Mouse (Mus musculus) limb, embryonic 11.5 days (tissue): ENCODE measurements around the gene Ssbp4. TPM values are rescaled to one million over a fixed set of nuclear protein-coding genes. Genes with fewer than 3 reads are reported as not detected.
"Not testable (repeated sequence)": the region's sequence is repeated elsewhere in the genome, so short reads cannot be mapped to it uniquely, and the experiment has no call there.

Source experiments
- ATAC-seq: fragments of 200-750 bp; cut with Nextera tagmentation; 2 replicates; pipeline ENCODE4 v1.8.0; 2017; ENCODE audit warnings: low read depth; ENCODE audit not compliant: insufficient number of reproducible peaks, low FRiP score, low TSS enrichment
- DNase-seq: peaks from one replicate; pipeline ENCODE4 v3.0.0-alpha.2; 2015; ENCODE audit warnings: low spot score
- H3K27ac ChIP-seq: fragments of 300-500 bp; sonication (generic); replicated peaks from 2 replicates; pipeline ENCODE4 v1.5.1; 2014; ENCODE audit warnings: low read depth, mild to moderate bottlenecking, low read length
- H3K27me3 ChIP-seq: fragments of 300-500 bp; sonication (generic); 2 replicates; pipeline ENCODE4 v1.6.1; 2014; ENCODE audit warnings: mild to moderate bottlenecking, low read length, mixed read lengths; ENCODE audit not compliant: control insufficient read depth, insufficient read depth
- H3K36me3 ChIP-seq: fragments of 300-500 bp; sonication (generic); 2 replicates; pipeline ENCODE4 v1.6.1; 2014; ENCODE audit warnings: mild to moderate bottlenecking, low read length, moderate library complexity, mixed read lengths; ENCODE audit not compliant: control insufficient read depth, insufficient read depth
- H3K4me1 ChIP-seq: fragments of 300-500 bp; sonication (generic); 2 replicates; pipeline ENCODE4 v1.6.1; 2014; ENCODE audit warnings: low read length, mixed read lengths; ENCODE audit not compliant: control insufficient read depth, insufficient read depth
- H3K4me2 ChIP-seq: fragments of 300-500 bp; sonication (generic); 2 replicates; pipeline ENCODE4 v1.6.1; 2014; ENCODE audit warnings: low read depth, mild to moderate bottlenecking, moderate library complexity; ENCODE audit not compliant: severe bottlenecking
- H3K4me3 ChIP-seq: fragments of 300-500 bp; sonication (generic); 2 replicates; pipeline ENCODE4 v1.5.1; 2014; ENCODE audit warnings: low read depth, low read length
- H3K9ac ChIP-seq: fragments of 300-500 bp; sonication (generic); 2 replicates; pipeline ENCODE4 v1.6.1; 2014; ENCODE audit warnings: mild to moderate bottlenecking, low read length
- H3K9me3 ChIP-seq: fragments of 300-500 bp; sonication (generic); 2 replicates; pipeline ENCODE4 v1.6.1; 2016; ENCODE audit warnings: low read length; ENCODE audit not compliant: control insufficient read depth
- WGBS: fragments of 180-500 bp; shearing (Covaris S2); extraction: QIAGEN DNeasy Blood & Tissue Kit; methylation state at CpG from one replicate; pipeline ENCODE4 v1.1.7; 2014; 5-methylcytosine and 5-hydroxymethylcytosine counted together
- polyA plus RNA-seq: library from polyadenylated mRNA; unstranded; fragments of >200 nt; fragmentation: Nextera tagmentation; extraction: Ambion mirVana; gene quantifications from 2 replicates; pipeline ENCODE4 v1.2.1, GENCODE M21; 2014

Ssbp4 gene
- polyA plus RNA-seq, 1 experiment from 2014 or later = 177 TPM

DNA sequence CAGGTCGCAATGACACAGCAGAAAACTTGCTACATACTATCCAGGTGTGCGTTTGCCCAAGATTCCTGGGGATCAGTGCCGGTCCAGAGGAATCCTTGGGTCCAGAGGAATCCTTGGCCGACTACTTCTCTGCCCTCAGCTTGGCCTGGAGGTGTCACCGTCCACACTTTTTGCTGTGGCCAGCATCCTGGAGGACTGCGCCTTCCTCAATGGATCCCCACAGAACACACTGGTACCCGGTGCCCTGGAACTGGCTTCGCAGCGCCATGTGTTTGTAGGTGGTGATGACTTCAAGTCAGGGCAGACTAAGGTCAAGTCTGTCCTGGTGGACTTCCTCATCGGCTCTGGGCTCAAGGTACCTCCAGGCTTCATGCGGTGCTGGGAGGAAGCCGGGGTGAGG lies 12.9 kb downstream of the Ssbp4 start:
- WGBS = 92% methylated on average over 12 of the region's 12 CpGs
- Histone ChIP-seq H3K36me3 (peaks cover 11% of the 10 kb centered on the region), H3K9me3 (no peaks in the 10 kb centered on the region), H3K4me2 (no peak overlapping the region), H3K27me3 (0 out of 2 replicates have a peak, but pooled peaks cover 2% of the 10 kb centered on the region), H3K27ac (no peak overlapping the region), H3K4me1 (peaks cover 52% of the 10 kb centered on the region), H3K9ac (no peak overlapping the region), H3K4me3 (peak overlapping the region; percentile 63)
- DNase-seq = no peak
- no peak for ATAC-seq

DNA sequence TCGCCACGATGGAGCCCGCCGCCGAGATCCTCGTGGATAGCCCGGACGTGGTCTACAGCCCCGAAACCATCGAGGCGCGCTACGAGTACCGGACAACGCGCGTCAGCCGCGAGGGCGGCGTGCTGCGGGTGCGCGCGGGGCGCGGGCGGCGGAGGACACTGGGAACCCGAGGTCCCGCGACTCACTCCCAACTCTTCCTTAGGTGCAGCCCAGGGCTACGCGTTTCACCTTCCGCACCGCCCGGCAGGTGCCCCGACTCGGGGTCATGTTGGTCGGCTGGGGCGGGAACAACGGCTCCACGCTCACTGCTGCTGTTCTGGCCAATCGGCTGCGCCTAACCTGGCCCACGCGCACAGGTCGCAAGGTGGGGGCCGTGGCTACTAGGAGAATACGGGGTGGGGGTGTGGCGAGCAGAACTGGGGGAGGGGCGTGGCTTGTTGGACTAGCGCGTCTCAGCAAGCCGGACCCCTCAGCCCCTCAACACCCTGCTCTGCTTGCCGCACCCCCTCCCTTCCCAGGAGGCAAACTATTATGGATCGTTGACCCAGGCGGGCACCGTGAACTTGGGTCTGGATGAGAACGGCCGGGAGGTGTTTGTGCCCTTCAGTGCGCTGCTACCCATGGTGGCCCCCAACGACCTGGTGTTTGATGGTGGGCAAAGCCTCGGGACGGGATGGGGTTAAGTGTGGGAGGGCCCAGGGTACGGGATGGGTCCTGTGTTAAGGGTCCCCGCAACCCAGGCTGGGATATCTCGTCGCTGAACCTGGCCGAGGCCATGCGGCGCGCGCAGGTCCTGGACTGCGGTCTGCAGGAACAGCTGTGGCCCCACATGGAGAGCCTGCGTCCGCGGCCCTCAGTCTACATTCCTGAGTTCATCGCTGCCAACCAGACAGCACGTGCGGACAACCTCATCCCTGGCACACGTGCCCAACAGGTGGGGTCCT lies 13.8 kb downstream of the Ssbp4 start:
- peak overlapping the region; percentile 95 for H3K4me2 ChIP-seq
- DNase-seq (peak; percentile 67), ATAC-seq (peak; percentile 2; the same call in 1 of the 2 replicates)
- peak overlapping the region; percentile 67 for H3K9ac ChIP-seq
- peaks cover 11% of the 10 kb centered on the region for H3K36me3 ChIP-seq
- H3K27me3 ChIP-seq = 0 out of 2 replicates have a peak, but pooled peaks cover 2% of the 10 kb centered on the region
- WGBS = 11% methylated on average over 82 of the region's 82 CpGs
- H3K4me3 ChIP-seq = peak overlapping the region; percentile 63
- no peaks in the 10 kb centered on the region for H3K9me3 ChIP-seq
- H3K27ac ChIP-seq = peak overlapping the region; percentile 68
- peaks cover 43% of the 10 kb centered on the region for H3K4me1 ChIP-seq

DNA sequence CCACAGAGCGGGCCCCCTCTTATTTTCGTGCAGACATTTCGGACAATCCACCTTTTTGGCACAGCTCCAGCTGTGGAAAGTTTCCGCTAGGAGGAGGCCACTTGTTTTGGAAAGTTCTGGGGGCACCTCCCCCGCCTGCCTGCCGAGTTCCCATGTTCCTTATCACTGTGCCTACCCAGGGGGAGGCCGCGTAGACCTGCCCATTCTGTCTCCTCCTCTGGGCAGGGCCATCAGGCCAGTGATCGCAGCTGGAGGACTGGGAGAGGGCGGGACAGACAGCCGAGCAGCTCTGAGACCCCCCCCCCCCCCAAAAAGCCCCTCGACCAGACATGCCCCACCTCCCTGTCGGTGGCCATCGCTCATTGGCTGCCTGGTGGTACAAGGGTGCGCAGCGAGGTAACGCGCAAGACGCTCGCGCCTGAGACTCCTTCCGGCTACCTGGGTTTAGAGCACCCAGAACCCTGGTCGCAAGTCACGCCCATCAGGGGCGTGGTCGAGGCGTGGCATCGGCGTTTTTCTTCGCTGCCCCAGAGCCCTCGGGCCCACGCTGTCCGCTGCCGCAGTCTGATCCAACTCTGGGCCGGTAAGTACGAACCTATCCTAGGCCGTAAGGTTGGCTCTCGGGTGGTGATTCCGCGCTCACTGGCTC lies 14.6 kb downstream of the Ssbp4 start, which contains the start of gene Isyna1:
Gene Isyna1, plus strand, starts transcription at position 413 of the 649 bp plus-strand sequence.
- DNase-seq (peak; percentile 96), ATAC-seq (peak; percentile 88)
- Histone ChIP-seq H3K9me3 (no peaks in the 10 kb centered on the region), H3K36me3 (peaks cover 11% of the 10 kb centered on the region), H3K9ac (peak within 1 kb of the TSS; percentile 67), H3K4me3 (peak within 1 kb of the TSS; percentile 63), H3K27ac (peak within 1 kb of the TSS; percentile 72), H3K4me2 (peak within 1 kb of the TSS; percentile 95), H3K4me1 (peaks cover 36% of the 10 kb centered on the region), H3K27me3 (0 out of 2 replicates have a peak, but pooled peaks cover 2% of the 10 kb centered on the region)
- WGBS = under 1% methylated on average over 40 of the region's 40 CpGs

DNA sequence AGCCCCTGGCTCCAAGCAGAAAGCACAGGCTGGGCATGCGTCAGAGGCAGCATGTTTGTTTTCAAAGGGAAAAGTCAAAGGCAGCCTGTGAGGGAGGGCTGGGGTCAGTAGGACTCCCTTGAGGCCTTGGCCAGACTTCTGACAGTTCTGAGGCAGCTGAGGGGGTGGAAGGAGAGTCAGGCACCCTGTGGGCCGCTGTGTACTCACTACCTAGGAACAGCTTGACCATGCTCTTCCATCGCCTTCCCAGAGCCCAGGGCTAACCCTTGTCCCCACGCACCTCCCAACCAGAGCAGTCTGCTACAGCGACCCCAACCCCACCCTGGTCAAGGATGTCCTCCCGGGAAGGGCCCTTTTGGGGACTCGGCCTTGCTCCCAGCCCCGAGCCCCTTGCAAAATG lies 15.5 kb downstream of the Ssbp4 start:
- 0 out of 2 replicates have a peak, but pooled peaks cover 2% of the 10 kb centered on the region for H3K27me3 ChIP-seq
- peak overlapping the region; percentile 42; the same call in 1 of the 2 replicates for H3K27ac ChIP-seq
- ATAC-seq (no peak), DNase-seq (no peak)
- H3K9ac ChIP-seq = peak overlapping the region; percentile 47; the same call in 1 of the 2 replicates
- H3K4me2 ChIP-seq = peak overlapping the region; percentile 95
- no peak overlapping the region; the same call in 1 of the 2 replicates for H3K4me3 ChIP-seq
- WGBS = 60% methylated on average over 8 of the region's 8 CpGs
- H3K9me3 ChIP-seq = no peaks in the 10 kb centered on the region
- peaks cover 27% of the 10 kb centered on the region for H3K4me1 ChIP-seq
- peaks cover 10% of the 10 kb centered on the region for H3K36me3 ChIP-seq

DNA sequence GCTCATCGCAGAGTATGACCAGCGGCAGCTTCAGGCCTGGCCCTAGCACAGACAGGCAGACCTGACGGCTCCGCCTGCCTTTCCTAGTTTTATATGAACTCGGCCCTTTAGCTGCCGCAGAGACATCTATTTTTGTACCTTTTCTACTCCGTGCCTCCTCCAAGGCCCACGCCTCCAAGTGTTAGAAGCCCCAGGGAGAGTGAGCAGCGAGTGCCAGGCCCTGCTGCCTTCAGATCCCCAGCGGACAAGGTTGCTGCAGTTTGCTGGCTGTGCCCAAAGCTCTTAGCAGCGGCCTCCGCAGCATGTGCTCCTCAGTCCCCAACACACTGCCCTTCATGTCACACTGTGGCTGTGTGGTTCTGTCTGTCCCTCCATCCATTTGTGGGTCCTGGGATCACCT lies 17.1 kb downstream of the Ssbp4 start:
- peaks cover 18% of the 10 kb centered on the region for H3K4me1 ChIP-seq
- H3K9me3 ChIP-seq = no peaks in the 10 kb centered on the region
- H3K27me3 ChIP-seq = no peaks in the 10 kb centered on the region
- peaks cover 8% of the 10 kb centered on the region; the same call in 1 of the 2 replicates for H3K36me3 ChIP-seq
- H3K9ac ChIP-seq = no peak overlapping the region
- 89% methylated on average over 12 of the region's 12 CpGs for WGBS
- H3K27ac ChIP-seq = no peak overlapping the region
- H3K4me3 ChIP-seq = no peak overlapping the region
- no peak overlapping the region for H3K4me2 ChIP-seq
- DNase-seq = no peak
- no peak for ATAC-seq

DNA sequence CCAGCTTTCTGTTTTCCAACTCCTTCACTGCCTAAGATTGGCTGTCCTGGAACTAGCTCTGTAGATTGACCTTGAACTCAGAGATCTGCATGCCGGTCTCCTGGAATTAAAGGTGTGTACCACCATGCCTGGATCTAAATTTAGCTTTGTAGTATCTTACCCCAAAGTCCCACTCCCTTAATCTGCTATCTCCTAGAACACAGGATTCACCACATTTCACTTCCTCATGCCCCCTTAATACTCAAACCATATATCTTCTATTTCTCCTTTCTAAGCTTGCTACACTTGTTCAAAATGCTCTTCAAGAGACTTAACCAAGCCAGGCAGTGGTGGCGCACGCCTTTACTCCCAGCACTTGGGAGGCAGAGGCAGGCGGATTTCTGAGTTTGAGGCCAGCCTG lies 20.7 kb downstream of the Ssbp4 start:
- H3K4me1 ChIP-seq, H3K9me3 ChIP-seq, H3K27ac ChIP-seq, H3K4me2 ChIP-seq, H3K27me3 ChIP-seq, DNase-seq, H3K4me3 ChIP-seq, ATAC-seq, H3K9ac ChIP-seq: not testable (repeated sequence)
- 97% methylated on average over 4 of the region's 4 CpGs for WGBS
- peaks cover 24% of the 10 kb centered on the region for H3K36me3 ChIP-seq

DNA sequence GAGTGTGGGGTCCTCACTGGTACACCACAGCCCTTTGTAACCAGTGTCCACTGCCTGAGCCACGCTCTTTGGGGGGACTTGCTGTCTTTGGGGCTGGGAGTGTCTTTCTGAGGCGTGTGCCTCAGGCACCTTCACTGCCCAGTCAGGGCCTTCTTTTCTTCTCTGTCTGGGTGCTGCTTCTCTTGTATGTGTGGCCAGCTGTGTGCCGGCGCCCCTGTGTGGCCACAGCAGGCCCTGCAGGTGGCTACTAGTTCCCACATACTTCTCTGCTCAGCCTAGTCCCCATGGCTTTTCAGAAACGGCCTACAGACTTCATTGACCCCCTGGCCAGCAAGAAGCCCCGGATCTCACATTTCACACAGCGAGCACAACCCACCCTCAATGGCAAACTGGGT lies 23.4 kb downstream of the Ssbp4 start:
- no peak for ATAC-seq
- Histone ChIP-seq H3K4me1 (no peaks in the 10 kb centered on the region), H3K4me2 (no peak overlapping the region), H3K9me3 (no peaks in the 10 kb centered on the region), H3K27ac (no peak overlapping the region), H3K36me3 (peaks cover 32% of the 10 kb centered on the region), H3K27me3 (no peaks in the 10 kb centered on the region), H3K9ac (no peak overlapping the region), H3K4me3 (no peak overlapping the region)
- DNase-seq = peak; percentile 46
- WGBS = 48% methylated on average over 7 of the region's 7 CpGs

DNA sequence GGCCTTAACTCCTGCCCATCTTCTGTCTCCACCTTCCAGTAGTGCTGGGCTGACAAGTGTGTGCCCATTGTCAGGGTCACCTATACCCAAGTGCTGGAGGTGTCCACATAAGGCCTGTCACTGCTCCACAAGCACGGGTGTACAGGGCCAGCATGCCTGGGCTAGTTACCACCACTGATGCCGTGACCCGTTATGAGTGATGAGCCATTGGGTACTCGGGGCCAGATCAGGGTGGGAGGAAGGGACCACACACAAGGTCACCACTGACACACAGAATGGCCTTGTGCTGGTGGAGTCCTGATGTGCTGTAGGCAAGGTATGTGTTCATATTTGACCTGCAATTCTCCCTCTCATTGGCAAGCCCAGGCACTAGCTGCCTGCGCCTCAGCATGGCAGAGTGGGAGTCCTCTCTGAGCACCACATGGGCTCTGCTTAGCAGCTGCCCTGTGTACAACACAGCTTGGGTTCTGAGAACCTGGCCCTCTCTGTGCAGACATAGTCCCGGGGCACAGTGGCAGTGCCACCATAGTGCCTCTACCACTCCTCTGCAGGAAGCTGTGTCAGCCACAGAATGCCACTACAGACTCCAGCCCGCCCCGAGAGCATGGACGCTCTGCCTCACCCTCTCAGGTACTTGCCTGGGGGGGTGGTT lies 23.9 kb downstream of the Ssbp4 start:
- no peak for DNase-seq
- Histone ChIP-seq H3K27me3 (no peaks in the 10 kb centered on the region), H3K4me2 (no peak overlapping the region), H3K9me3 (no peaks in the 10 kb centered on the region), H3K9ac (no peak overlapping the region), H3K27ac (no peak overlapping the region), H3K4me1 (no peaks in the 10 kb centered on the region), H3K4me3 (no peak overlapping the region), H3K36me3 (peaks cover 32% of the 10 kb centered on the region)
- ATAC-seq = no peak
- 91% methylated on average over 9 of the region's 9 CpGs for WGBS
